Mouse (Mus musculus) brown adipose tissue, adult 24 weeks (tissue): ENCODE measurements around the gene Slc38a3. TPM values are rescaled to one million over a fixed set of nuclear protein-coding genes. Genes with fewer than 3 reads are reported as not detected.
"Not testable (repeated sequence)": the region's sequence is repeated elsewhere in the genome, so short reads cannot be mapped to it uniquely, and the experiment has no call there.

Source experiments
- H3K27ac ChIP-seq: fragments of 200-500 bp; replicated peaks from 2 replicates; pipeline ENCODE4 v1.5.1; 2012; ENCODE audit warnings: low read depth, mild to moderate bottlenecking, low read length
- H3K4me1 ChIP-seq: fragments of 200-500 bp; 2 replicates; pipeline ENCODE4 v1.6.1; 2012; ENCODE audit warnings: low read length, mixed read lengths; ENCODE audit not compliant: control insufficient read depth, insufficient read depth, insufficient read length
- H3K4me3 ChIP-seq: fragments of 200-500 bp; 2 replicates; pipeline ENCODE4 v1.5.1; 2012; ENCODE audit warnings: low read depth, mild to moderate bottlenecking, low read length, moderate library complexity; ENCODE audit not compliant: insufficient read depth
- polyA plus RNA-seq: library from polyadenylated mRNA; stranded (reverse); fragments of >200 nt; gene quantifications from 2 replicates; pipeline ENCODE4 v1.2.4, GENCODE M21; 2012; ENCODE audit not compliant: missing spikeins, insufficient read depth, insufficient read length

The Slc38a3 gene
- polyA plus RNA-seq, 1 experiment: 0.83 TPM

DNA sequence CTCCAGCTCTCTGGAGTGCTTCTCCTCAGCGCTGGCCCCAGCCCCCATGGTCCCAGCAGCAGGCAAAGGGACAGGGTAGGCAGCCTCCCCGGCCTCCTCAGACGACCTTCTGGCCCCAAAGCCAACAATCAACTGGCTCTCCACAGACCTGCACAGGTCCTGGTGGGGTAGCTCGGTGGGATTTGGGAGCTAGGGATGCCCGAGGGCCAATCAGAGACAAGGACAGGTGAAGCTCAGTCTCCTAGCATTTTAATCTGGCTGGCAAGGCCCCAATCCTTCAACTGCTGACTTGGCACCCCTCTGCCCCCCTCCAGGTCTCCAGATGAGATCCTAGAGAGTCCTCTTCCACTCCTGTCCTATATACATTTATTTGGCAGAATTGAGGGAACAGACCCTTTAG, 10.2 kb upstream of the Slc38a3 start, which contains the start of gene Gnat1:
Gene Gnat1, minus strand, starts transcription at position 212 of the 400 bp plus-strand sequence.
- Histone ChIP-seq H3K4me3 (no peak within 1 kb of the TSS), H3K27ac (no peak within 1 kb of the TSS), H3K4me1 (0 out of 2 replicates have a peak, but pooled peaks cover 2% of the 10 kb centered on the region)

DNA sequence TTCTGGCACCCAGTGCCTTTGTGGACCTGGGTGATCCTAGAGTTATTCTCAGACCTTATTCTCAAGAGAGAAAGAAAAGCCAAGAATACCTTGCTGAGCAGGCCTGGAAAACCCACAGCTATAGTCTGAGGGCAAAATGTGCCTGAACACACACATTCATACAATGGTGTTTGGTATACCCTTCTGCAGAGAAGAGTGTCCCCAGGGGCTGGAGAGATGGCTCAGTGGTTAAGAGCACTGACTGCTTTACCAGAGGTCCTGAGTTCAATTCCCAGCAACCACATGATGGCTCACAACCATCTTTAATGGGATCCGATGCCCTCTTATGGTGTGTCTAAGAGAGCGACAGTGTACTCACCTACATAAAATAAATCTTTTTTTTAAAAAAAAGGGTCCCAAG, 9.5 kb upstream of the Slc38a3 start:
- H3K4me1 ChIP-seq: 0 out of 2 replicates have a peak, but pooled peaks cover 2% of the 10 kb centered on the region
- no peak overlapping the region for H3K4me3 ChIP-seq
- no peak overlapping the region for H3K27ac ChIP-seq

GRCm38 (mm10) chr9:107677819-107678526, 8.6 kb upstream of the Slc38a3 start:
- H3K27ac ChIP-seq, H3K4me3 ChIP-seq, H3K4me1 ChIP-seq: not testable (repeated sequence)

DNA sequence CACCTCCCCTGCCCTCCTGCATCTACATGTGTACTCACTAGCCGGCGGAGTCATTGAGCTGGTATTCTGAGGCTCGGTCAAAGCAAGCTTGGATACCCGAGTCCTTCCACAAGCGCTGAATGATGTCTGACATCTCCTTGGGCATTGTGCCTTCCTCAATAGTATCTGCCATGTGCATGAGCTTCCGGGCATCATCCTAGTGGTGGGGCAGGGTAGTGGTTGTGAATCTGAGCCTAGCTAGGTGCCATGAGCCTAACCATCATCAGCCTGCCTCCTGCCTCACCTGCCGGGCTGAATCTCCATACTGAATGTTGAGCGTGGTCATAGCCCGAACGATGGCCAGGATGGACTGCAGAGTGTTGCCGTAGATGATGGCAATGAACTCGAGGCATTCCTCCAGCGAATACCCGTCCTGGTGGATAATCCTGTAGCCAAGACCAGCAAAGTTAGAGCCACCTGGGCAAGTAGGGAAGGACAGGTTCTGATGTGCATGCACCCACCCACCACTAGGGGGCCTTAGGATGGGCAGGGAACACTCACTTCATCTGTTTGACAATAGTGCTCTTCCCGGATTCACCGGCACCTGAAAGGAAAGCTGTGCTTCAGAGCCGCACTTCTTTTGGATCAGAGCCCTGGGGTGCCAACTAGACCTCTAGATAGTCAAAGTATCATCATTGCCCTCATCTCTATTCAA, 7.9 kb upstream of the Slc38a3 start:
- Histone ChIP-seq H3K4me3 (no peak overlapping the region), H3K4me1 (0 out of 2 replicates have a peak, but pooled peaks cover 2% of the 10 kb centered on the region), H3K27ac (no peak overlapping the region)

GRCm38 (mm10) chr9:107676302-107676701, 7.0 kb upstream of the Slc38a3 start:
- 0 out of 2 replicates have a peak, but pooled peaks cover 2% of the 10 kb centered on the region for H3K4me1 ChIP-seq
- no peak overlapping the region for H3K27ac ChIP-seq
- peak overlapping the region; percentile 35 for H3K4me3 ChIP-seq

GRCm38 (mm10) chr9:107675671-107676301, 6.5 kb upstream of the Slc38a3 start:
- H3K4me1 ChIP-seq: 0 out of 2 replicates have a peak, but pooled peaks cover 2% of the 10 kb centered on the region
- H3K27ac ChIP-seq: no peak overlapping the region
- peak overlapping the region; percentile 41 for H3K4me3 ChIP-seq

DNA sequence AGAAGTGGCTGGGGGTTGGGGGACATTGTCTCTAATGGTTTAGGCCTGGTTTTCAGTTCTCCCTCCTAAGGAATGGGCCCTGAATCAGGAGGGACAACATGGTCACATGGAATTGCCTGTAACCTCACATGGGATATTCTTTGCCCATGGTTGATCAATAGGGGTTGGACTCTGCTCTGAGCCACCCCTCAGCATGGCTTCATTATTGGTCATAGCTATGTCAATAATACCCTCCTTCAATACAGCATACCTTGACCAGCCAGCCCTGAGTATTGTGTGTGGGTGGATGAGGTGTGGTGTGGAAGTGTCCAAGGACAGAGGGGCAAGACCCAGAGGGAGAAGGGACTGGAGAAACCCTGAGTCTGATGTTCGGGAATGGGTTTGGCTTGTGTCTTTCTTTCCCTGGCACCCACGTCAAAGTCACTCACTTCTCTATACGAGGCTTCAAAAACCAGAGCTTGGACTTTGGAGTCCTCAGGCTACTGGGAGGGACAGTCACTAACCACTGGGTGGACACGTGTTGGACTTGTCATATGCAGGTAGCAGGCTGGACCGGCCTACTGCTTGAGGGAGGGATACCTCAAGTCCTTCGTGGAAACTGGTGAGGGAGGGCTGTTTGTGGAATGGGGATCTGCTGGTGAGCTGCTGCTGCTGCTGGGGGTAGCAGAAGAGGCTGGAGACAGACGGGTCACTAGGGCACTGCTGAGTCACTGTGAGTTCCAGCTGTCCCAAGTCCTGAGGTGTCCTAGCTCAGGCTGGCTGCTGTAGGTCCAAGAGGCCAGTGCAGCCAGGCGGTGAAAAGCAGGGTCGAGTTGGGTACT, 5.5 kb upstream of the Slc38a3 start:
- H3K4me3 ChIP-seq: no peak overlapping the region
- H3K4me1 ChIP-seq: 0 out of 2 replicates have a peak, but pooled peaks cover 2% of the 10 kb centered on the region
- H3K27ac ChIP-seq: no peak overlapping the region

GRCm38 (mm10) chr9:107670259-107670658, 929 bp upstream of the Slc38a3 start:
- peaks cover 9% of the 10 kb centered on the region for H3K4me1 ChIP-seq
- H3K27ac ChIP-seq: no peak overlapping the region
- no peak overlapping the region for H3K4me3 ChIP-seq

DNA sequence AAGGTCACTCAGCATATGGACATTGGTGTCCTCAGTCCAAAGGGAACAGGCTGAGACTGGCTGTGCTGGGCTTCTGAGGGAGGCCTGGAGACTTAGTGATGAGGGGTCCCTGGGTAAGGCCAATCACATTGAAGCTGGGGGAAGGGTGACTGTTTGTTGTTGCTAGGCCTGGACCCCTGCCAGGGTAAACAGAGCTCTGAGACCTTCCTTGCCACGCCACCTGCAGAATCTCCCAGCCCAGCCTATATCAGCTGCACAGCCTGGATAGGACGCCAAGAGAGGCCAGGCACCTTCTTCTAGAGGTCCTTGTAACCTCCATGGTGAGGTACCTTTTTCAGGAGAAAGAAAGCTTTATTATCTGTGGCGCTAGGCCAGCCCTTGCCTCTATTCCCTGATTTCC, 414 bp downstream of the Slc38a3 start:
- no peak overlapping the region for H3K4me3 ChIP-seq
- peaks cover 9% of the 10 kb centered on the region for H3K4me1 ChIP-seq
- peak overlapping the region; percentile 73; the same call in 1 of the 2 replicates for H3K27ac ChIP-seq

GRCm38 (mm10) chr9:107668011-107668410, 1.3 kb downstream of the Slc38a3 start:
- Histone ChIP-seq H3K27ac (peak overlapping the region; percentile 73), H3K4me1 (peaks cover 9% of the 10 kb centered on the region), H3K4me3 (no peak overlapping the region)

- no peak overlapping the region for H3K27ac ChIP-seq
- peak overlapping the region; percentile 48 for H3K4me3 ChIP-seq
- H3K4me1 ChIP-seq: peaks cover 9% of the 10 kb centered on the region
Observed at GRCm38 (mm10) chr9:107667219-107667618, 2.1 kb downstream of the Slc38a3 start.

- H3K27ac ChIP-seq: no peak overlapping the region
- peaks cover 9% of the 10 kb centered on the region for H3K4me1 ChIP-seq
- H3K4me3 ChIP-seq: peak overlapping the region; percentile 48
Observed at GRCm38 (mm10) chr9:107666751-107667205, 2.6 kb downstream of the Slc38a3 start.

DNA sequence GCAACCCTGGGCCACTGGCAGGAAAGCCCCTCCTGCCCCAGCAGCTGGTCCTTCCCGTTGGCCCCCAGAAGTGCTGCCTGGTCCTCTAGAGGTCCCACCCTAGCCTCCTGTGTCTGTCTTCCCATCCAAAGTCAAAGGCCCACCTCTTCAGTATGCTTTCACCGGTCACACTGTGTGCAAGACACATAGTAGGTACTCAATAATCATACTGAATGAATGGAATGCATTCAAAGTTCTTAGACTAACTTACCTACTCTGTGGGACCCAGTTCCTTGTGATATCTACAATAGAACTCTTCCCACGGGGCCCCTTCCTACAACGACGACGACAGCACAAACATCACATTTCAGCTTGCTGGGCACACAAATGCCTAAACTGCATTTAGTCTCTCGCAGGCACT, 4.0 kb downstream of the Slc38a3 start:
- Histone ChIP-seq H3K27ac (no peak overlapping the region), H3K4me3 (no peak overlapping the region), H3K4me1 (peaks cover 9% of the 10 kb centered on the region)

DNA sequence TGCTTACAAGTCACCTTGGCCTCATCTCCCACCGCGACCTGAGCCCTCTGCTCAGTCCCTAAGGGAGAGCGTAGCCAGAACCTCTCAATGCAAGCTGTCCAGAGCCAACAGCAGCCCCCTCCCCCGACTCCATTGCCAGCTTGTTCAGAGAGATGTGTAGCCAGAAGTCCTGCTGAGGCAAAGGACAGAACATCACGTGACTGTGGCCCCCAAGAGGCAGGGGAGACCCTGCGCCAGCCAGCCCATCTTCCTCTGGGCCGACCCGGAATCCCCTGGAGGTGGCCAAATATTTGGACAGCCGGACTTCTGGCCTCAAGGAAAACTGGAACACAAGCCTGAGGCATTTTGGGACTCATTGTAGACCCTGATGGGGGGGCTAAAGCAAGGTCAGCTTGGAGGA, 5.8 kb downstream of the Slc38a3 start:
- H3K4me1 ChIP-seq: peaks cover 4% of the 10 kb centered on the region
- no peak overlapping the region for H3K4me3 ChIP-seq
- no peak overlapping the region for H3K27ac ChIP-seq
